Mouse (Mus musculus): ENCODE results near the gene Tab1. TPM values are rescaled to one million over a fixed set of nuclear protein-coding genes. Genes with fewer than 3 reads are reported as not detected.

The Tab1 gene
- polyA plus RNA-seq, 1 experiment from 2014 or later = 40.2 TPM

- Histone ChIP-seq H3K27me3 (no peaks in the 10 kb centered on the region), H3K36me3 (no peaks in the 10 kb centered on the region), H3K27ac (replicated peaks) (no peak overlapping the region), H3K9me3 (no peaks in the 10 kb centered on the region), H3K4me2 (no peak overlapping the region), H3K9ac (no peak overlapping the region), H3K4me1 (replicated peaks) (no peaks in the 10 kb centered on the region), H3K4me3 (no peak overlapping the region)
- 57% methylated on average over 2 of the region's 2 CpGs for WGBS
- ATAC-seq (ENCODE audit: low FRiP score, low read depth) = no peak
Measured at GRCm38 (mm10) chr15:80199556-80199955, 66.6 kb downstream of the Tab1 start.

GRCm38 (mm10) chr15:80202111-80202775, 69.3 kb downstream of the Tab1 start:
- WGBS = 80% methylated on average over 6 of the region's 6 CpGs
- Histone ChIP-seq H3K9me3 (no peaks in the 10 kb centered on the region), H3K9ac (no peak overlapping the region), H3K4me2 (no peak overlapping the region), H3K4me3 (no peak overlapping the region), H3K27me3 (no peaks in the 10 kb centered on the region), H3K36me3 (0 out of 2 replicates have a peak, but pooled peaks cover 2% of the 10 kb centered on the region), H3K27ac (replicated peaks) (no peak overlapping the region), H3K4me1 (replicated peaks) (no peaks in the 10 kb centered on the region)
- ATAC-seq (ENCODE audit: low FRiP score, low read depth) = no peak

- no peak for ATAC-seq (ENCODE audit: low FRiP score, low read depth)
- Histone ChIP-seq H3K27ac (replicated peaks) (no peak overlapping the region), H3K9me3 (no peaks in the 10 kb centered on the region), H3K36me3 (0 out of 2 replicates have a peak, but pooled peaks cover 2% of the 10 kb centered on the region), H3K4me3 (no peak overlapping the region), H3K4me2 (no peak overlapping the region), H3K4me1 (replicated peaks) (no peaks in the 10 kb centered on the region; the same call in 1 of the 2 replicates), H3K9ac (no peak overlapping the region), H3K27me3 (no peaks in the 10 kb centered on the region)
- WGBS = 38% methylated on average over 4 of the region's 4 CpGs
Measured at GRCm38 (mm10) chr15:80203406-80203805, 70.5 kb downstream of the Tab1 start.

GRCm38 (mm10) chr15:80206057-80206565, 73.2 kb downstream of the Tab1 start:
- Histone ChIP-seq H3K4me2 (no peak overlapping the region), H3K9me3 (no peaks in the 10 kb centered on the region), H3K9ac (no peak overlapping the region), H3K27ac (replicated peaks) (no peak overlapping the region), H3K36me3 (peaks cover 4% of the 10 kb centered on the region), H3K4me1 (replicated peaks) (no peaks in the 10 kb centered on the region; the same call in 1 of the 2 replicates), H3K27me3 (no peaks in the 10 kb centered on the region), H3K4me3 (no peak overlapping the region)
- ATAC-seq (ENCODE audit: low FRiP score, low read depth) = no peak
- 89% methylated on average over 3 of the region's 3 CpGs for WGBS

- H3K4me1 ChIP-seq (replicated peaks) = no peaks in the 10 kb centered on the region; the same call in 1 of the 2 replicates
- H3K9ac ChIP-seq = no peak overlapping the region
- no peak overlapping the region for H3K4me2 ChIP-seq
- no peak overlapping the region for H3K4me3 ChIP-seq
- no peaks in the 10 kb centered on the region for H3K27me3 ChIP-seq
- 23% methylated on average over 4 of the region's 4 CpGs for WGBS
- no peak overlapping the region for H3K27ac ChIP-seq (replicated peaks)
- no peak for ATAC-seq (ENCODE audit: low FRiP score, low read depth)
- no peaks in the 10 kb centered on the region for H3K9me3 ChIP-seq
- H3K36me3 ChIP-seq = peaks cover 22% of the 10 kb centered on the region
Measured at GRCm38 (mm10) chr15:80208446-80208845, 75.5 kb downstream of the Tab1 start.

Other genes with a start within 250 kb of the Tab1 start
- 4.3 and 5.7 TPM in 2 replicates for gene Apobec3, start 241.5 kb upstream of the Tab1 start, polyA plus RNA-seq (2015; fragmentation: Nextera tagmentation; extraction: Ambion mirVana)
- 4.5 and 4.7 TPM in 2 replicates for gene Cbx7, start 162.0 kb upstream of the Tab1 start, polyA plus RNA-seq (2015; fragmentation: Nextera tagmentation; extraction: Ambion mirVana)
- gene Pdgfb, start 118.2 kb upstream of the Tab1 start, polyA plus RNA-seq (2015; fragmentation: Nextera tagmentation; extraction: Ambion mirVana) = 5.7 and 5.8 TPM in 2 replicates
- 61.5 and 64.3 TPM in 2 replicates for gene Syngr1, start 41.8 kb upstream of the Tab1 start, polyA plus RNA-seq (2015; fragmentation: Nextera tagmentation; extraction: Ambion mirVana)
- gene Rpl3, start 41.3 kb upstream of the Tab1 start, polyA plus RNA-seq (2015; fragmentation: Nextera tagmentation; extraction: Ambion mirVana) = 547 and 570 TPM in 2 replicates
- 15.9 and 17.4 TPM in 2 replicates for gene Mgat3, start 40.6 kb downstream of the Tab1 start, polyA plus RNA-seq (2015; fragmentation: Nextera tagmentation; extraction: Ambion mirVana)
- gene Mief1, start 100.9 kb downstream of the Tab1 start, polyA plus RNA-seq (2015; fragmentation: Nextera tagmentation; extraction: Ambion mirVana) = 34.9 and 36.4 TPM in 2 replicates
- not detected in 2 replicates for gene AC140267.1, start 102.7 kb downstream of the Tab1 start, polyA plus RNA-seq (2015; fragmentation: Nextera tagmentation; extraction: Ambion mirVana)
- 112 and 116 TPM in 2 replicates for gene Atf4, start 122.1 kb downstream of the Tab1 start, polyA plus RNA-seq (2015; fragmentation: Nextera tagmentation; extraction: Ambion mirVana)
- 76.2 and 76.7 TPM in 2 replicates for gene Rps19bp1, start 131.2 kb downstream of the Tab1 start, polyA plus RNA-seq (2015; fragmentation: Nextera tagmentation; extraction: Ambion mirVana)
- gene Cacna1i, start 154.1 kb downstream of the Tab1 start, polyA plus RNA-seq (2015; fragmentation: Nextera tagmentation; extraction: Ambion mirVana) = 0.64 and 0.73 TPM in 2 replicates